Mouse (Mus musculus) heart, adult 2 months (tissue): ENCODE measurements around the gene Tekt4. TPM values are rescaled to one million over a fixed set of nuclear protein-coding genes. Genes with fewer than 3 reads are reported as not detected.

ENCODE experiments used
- DNase-seq, 2 experiments: peaks; one replicate each; pipeline ENCODE4 v3.0.0; 2021
- H3K27ac ChIP-seq: fragments of 200-600 bp; 2 replicates; pipeline ENCODE4 v1.8.1; 2022
- H3K27me3 ChIP-seq: fragments of 200-500 bp; 2 replicates; pipeline ENCODE4 v1.6.1; 2012; ENCODE audit warnings: mild to moderate bottlenecking, low read length, inconsistent platforms, mixed read lengths; ENCODE audit not compliant: control insufficient read depth, insufficient read depth
- H3K36me3 ChIP-seq: fragments of 200-500 bp; 2 replicates; pipeline ENCODE4 v1.6.1; 2012; ENCODE audit warnings: low read length, inconsistent platforms; ENCODE audit not compliant: control insufficient read depth, insufficient read depth
- H3K4me1 ChIP-seq: fragments of 200-500 bp; 2 replicates; pipeline ENCODE4 v1.6.1; 2011; ENCODE audit warnings: low read length; ENCODE audit not compliant: control insufficient read depth, insufficient read depth
- H3K4me3 ChIP-seq: fragments of 200-600 bp; 2 replicates; pipeline ENCODE4 v1.8.1; 2022
- H3K79me2 ChIP-seq: fragments of 200-500 bp; replicated peaks from 2 replicates; pipeline ENCODE4 v1.6.1; 2012; ENCODE audit warnings: mild to moderate bottlenecking, inconsistent platforms, low read length, moderate library complexity, mixed read lengths; ENCODE audit not compliant: control insufficient read depth, insufficient read depth
- H3K9ac ChIP-seq: fragments of 200-500 bp; 2 replicates; pipeline ENCODE4 v1.6.1; 2012; ENCODE audit warnings: low read depth, mild to moderate bottlenecking, control low read depth, inconsistent platforms, low read length, mixed read lengths
- CTCF ChIP-seq: fragments of 200-600 bp; IDR thresholded peaks from 2 replicates; pipeline ENCODE4 v1.8.1; 2022; ENCODE audit warnings: antibody characterized with exemption, mild to moderate bottlenecking, moderate library complexity
- EP300 ChIP-seq: fragments of 200-500 bp; IDR thresholded peaks from 2 replicates; pipeline ENCODE4 v1.6.1; 2011; ENCODE audit warnings: low read depth, low read length, control low read depth; ENCODE audit not compliant: insufficient read depth
- POLR2A ChIP-seq: fragments of 200-500 bp; IDR thresholded peaks from 2 replicates; pipeline ENCODE4 v1.6.1; 2011; ENCODE audit warnings: mild to moderate bottlenecking, low read depth, low read length, control low read depth; ENCODE audit not compliant: insufficient read depth
- WGBS: fragments of 180-500 bp; shearing (Covaris S2); methylation state at CpG from one replicate; pipeline ENCODE4 v1.1.7; 2018; 5-methylcytosine and 5-hydroxymethylcytosine counted together
- intact Hi-C: fragments of 180-260 bp; cut with DNase I; formaldehyde crosslinking; loops from one replicate; pipeline ENCODE4 v1.15.1; 2025
- polyA plus RNA-seq: library from polyadenylated mRNA; depleted of rRNA; stranded (reverse); fragments of >200 nt; gene quantifications from 2 replicates; pipeline ENCODE4 v1.2.3, GENCODE M21; 2012
- total RNA-seq, 2 experiments: library from RNA; stranded (reverse); gene quantifications; 2 replicates each; pipeline ENCODE4 v1.2.3; 2021

Tekt4 gene
- total and polyA plus RNA-seq, 3 experiments: 1.2 TPM; not detected in 2

DNA sequence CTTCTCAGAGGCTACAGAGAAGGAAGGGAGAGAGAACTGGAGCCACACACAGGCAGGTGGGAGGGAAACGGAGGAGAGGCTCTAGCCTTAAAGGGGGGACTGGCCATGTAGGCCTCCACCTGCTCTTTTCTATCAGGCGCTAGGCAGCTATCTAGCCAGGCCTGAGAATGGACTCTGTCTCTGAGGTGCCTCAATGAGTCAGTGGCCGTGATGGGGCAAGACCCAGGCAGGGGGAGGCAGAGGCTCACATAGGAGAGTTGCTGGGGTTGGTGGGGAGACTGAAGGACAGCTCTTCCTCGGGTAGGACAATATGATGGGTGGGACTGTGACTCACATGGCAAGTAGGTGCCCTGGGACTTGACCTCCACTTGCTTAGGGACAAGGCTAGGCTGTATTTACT is 4.1 kb upstream of the Tekt4 start:
- no peaks in the 10 kb centered on the region for H3K27me3 ChIP-seq
- H3K36me3 ChIP-seq: no peaks in the 10 kb centered on the region
- no peaks in the 10 kb centered on the region for H3K79me2 ChIP-seq
- WGBS: 68% methylated on average over 4 of the region's 4 CpGs
- H3K9ac ChIP-seq: no peak overlapping the region
- DNase-seq: no peak
- H3K27ac ChIP-seq: no peak overlapping the region
- no peaks in the 10 kb centered on the region for H3K4me1 ChIP-seq
- intact Hi-C loops: no loop called here
- TF ChIP-seq CTCF (no peak), POLR2A (no peak)
- no peak overlapping the region for H3K4me3 ChIP-seq

DNA sequence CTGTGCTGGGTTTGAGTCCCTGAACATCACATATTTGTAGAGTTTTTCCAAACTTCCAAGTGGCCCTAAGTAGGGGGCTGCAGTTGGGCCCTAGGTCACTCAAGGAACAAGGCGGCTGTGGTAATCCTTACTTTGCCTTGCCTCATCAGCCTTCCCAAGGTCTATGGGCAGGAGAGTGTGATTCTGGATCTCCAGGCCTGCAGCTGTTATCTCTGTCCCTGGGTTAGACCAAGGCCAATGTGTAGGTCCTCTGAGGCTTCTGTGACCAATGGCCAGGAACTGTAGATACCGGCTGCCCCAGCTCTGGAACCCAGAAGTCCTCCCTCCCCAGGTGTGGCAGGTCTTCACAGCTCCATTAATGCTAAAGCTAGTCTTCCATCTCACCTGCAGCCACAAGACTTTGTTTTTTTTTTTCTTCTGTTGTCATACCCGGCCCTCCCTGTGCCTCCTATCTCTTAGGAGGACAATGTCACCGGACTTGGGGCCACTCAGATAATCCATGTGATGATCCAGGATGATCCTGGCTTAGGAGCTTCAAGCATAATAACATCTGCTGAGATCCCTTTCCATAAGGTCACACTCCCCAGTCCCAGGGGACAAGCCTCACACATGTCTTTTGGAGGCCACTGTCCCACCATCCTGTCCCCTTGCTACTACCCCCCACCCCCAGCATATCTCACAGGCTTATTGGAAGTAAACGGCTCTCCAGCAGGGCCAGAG is 2.0 kb upstream of the Tekt4 start:
- H3K27ac ChIP-seq: no peak overlapping the region
- no peaks in the 10 kb centered on the region for H3K36me3 ChIP-seq
- no peak overlapping the region for H3K9ac ChIP-seq
- intact Hi-C loops: no loop called here
- H3K4me1 ChIP-seq: no peaks in the 10 kb centered on the region
- TF ChIP-seq POLR2A: no peak
- TF ChIP-seq CTCF: no peak
- TF ChIP-seq EP300: no peak
- DNase-seq: no peak
- H3K27me3 ChIP-seq: no peaks in the 10 kb centered on the region
- no peak overlapping the region for H3K4me3 ChIP-seq
- WGBS: 75% methylated on average over 5 of the region's 5 CpGs
- H3K79me2 ChIP-seq: no peaks in the 10 kb centered on the region

DNA sequence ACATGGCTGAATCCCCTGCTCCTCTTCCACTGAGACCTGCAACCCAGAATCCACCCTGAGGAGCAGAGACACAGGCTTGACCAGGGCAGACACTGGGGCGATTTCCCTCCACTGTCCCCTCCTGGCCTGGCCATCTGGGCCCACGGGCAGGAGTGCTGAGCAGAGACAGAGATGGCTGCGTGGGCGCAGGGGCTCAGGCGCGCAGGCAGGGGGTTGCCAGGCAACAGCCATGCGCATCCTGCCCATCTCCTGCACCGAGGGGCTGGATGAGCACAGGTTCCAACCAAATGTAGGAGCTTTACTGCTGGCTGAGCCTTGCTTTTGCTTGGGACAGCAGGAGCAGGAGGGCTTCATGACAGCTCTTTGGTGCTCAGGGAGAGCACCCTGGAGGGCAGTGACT is 2.1 kb downstream of the Tekt4 start:
- 64% methylated on average over 8 of the region's 8 CpGs for WGBS
- TF ChIP-seq POLR2A (no peak), CTCF (no peak), EP300 (no peak)
- no peaks in the 10 kb centered on the region for H3K4me1 ChIP-seq
- H3K4me3 ChIP-seq: no peak overlapping the region
- H3K9ac ChIP-seq: no peak overlapping the region
- H3K27ac ChIP-seq: no peak overlapping the region
- no peaks in the 10 kb centered on the region for H3K79me2 ChIP-seq
- no peaks in the 10 kb centered on the region for H3K27me3 ChIP-seq
- intact Hi-C loops: no loop called here
- H3K36me3 ChIP-seq: no peaks in the 10 kb centered on the region
- no peak for DNase-seq

DNA sequence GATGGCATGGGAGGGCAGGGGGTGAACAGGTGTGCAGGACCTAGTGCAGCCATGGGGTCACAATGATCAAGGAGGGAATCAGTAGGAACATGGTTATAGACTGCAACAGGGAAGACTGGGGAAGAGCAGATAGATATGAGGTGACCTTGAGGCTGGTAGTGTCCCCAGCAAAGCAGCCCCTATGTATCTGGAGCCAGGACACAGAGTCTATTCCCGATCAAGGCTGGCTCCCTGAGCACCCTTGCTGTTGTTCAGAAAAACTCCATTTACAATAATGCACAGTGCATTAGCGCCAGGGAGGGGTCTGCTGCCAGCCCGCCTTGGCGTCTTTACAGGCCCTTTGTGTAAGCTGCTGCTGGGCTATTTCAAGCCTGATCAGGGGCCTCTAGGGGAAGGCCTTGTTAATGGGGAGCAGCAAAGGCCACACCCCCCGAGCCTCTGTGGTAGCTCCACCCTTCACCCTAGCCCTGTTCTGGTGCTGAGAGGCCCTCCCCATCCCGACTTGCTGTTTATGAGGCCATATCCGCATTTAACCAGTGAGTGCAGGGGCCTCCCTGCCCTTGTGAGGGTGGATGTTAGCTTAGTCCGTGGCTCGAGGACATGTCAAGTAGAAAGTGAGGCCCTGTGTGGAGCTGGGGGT is 7.9 kb downstream of the Tekt4 start:
- intact Hi-C loops: no loop called here
- no peaks in the 10 kb centered on the region for H3K27me3 ChIP-seq
- H3K79me2 ChIP-seq: no peaks in the 10 kb centered on the region
- no peak overlapping the region for H3K4me3 ChIP-seq
- TF ChIP-seq POLR2A (peak; percentile 31; the same call in 1 of the 2 replicates), CTCF (no peak)
- DNase-seq: peak in 1 of 2 experiments; percentile 24
- H3K9ac ChIP-seq: no peak overlapping the region
- WGBS: 29% methylated on average over 9 of the region's 9 CpGs
- H3K36me3 ChIP-seq: no peaks in the 10 kb centered on the region
- H3K27ac ChIP-seq: no peak overlapping the region; the same call in 1 of the 2 replicates
- H3K4me1 ChIP-seq: no peaks in the 10 kb centered on the region

DNA sequence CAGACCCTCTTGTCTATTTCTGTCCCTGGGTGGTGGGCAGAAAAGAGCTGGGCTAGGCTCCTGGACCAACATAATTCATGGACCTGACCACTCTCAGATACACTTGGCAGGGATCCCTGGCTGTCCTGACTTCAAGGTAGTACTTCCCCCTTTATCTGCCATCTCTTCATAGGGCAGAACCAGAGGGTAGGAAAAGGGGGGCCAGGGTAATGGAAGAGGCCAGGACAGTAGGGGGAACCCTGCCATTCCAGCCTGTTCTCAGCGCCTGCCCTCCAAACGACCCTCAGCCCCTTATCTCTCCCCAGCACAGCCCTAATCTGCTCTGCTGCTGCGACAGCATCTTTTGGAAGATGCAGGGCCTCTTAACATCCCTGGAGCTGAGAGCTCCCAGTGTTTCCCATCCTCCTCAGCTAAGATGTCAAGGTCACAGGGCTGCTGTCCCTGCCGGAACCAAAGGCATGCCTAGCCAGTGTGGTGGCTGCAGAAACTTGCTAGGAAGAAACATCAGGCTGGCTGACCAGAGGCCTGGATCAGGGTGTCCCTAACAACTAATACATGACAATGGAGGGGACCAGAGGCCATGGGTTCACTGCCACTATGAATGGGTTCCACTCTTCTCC is 9.0 kb downstream of the Tekt4 start:
- Histone ChIP-seq H3K4me3 (no peak overlapping the region), H3K4me1 (no peaks in the 10 kb centered on the region), H3K36me3 (no peaks in the 10 kb centered on the region), H3K27me3 (no peaks in the 10 kb centered on the region), H3K79me2 (no peaks in the 10 kb centered on the region), H3K27ac (no peak overlapping the region; the same call in 1 of the 2 replicates), H3K9ac (no peak overlapping the region)
- 27% methylated on average over 4 of the region's 4 CpGs for WGBS
- TF ChIP-seq CTCF: no peak
- no peak for TF ChIP-seq POLR2A
- TF ChIP-seq EP300: no peak
- intact Hi-C loops: no loop called here
- DNase-seq: no peak

DNA sequence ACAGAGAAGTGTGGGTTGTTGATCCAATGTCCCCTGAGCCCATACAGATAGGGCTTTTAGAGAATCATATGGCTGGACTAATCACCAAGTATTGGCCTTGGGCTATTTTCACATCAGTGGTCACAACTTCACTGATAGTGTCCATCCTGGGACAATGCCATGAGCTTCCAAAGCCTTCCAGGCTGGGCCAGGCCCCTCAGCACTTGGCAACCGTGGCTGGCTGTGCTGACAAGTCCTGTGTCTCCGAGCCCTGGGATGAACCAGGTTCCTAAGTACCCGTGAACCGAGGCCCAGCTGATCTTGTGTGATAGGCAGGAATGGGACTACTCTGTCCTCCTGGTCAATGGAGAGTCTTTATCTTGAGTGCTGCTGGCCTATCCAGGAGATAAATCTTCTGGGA is 9.7 kb downstream of the Tekt4 start:
- Histone ChIP-seq H3K36me3 (no peaks in the 10 kb centered on the region), H3K9ac (no peak overlapping the region), H3K4me3 (no peak overlapping the region), H3K27ac (no peak overlapping the region; the same call in 1 of the 2 replicates), H3K4me1 (no peaks in the 10 kb centered on the region), H3K27me3 (no peaks in the 10 kb centered on the region), H3K79me2 (no peaks in the 10 kb centered on the region)
- TF ChIP-seq CTCF (no peak), POLR2A (no peak), EP300 (no peak)
- WGBS: 53% methylated on average over 4 of the region's 4 CpGs
- intact Hi-C loops: no loop called here
- no peak for DNase-seq
